ENCODE assay signal across 23 mouse cellular contexts in the genomic region with DNA sequence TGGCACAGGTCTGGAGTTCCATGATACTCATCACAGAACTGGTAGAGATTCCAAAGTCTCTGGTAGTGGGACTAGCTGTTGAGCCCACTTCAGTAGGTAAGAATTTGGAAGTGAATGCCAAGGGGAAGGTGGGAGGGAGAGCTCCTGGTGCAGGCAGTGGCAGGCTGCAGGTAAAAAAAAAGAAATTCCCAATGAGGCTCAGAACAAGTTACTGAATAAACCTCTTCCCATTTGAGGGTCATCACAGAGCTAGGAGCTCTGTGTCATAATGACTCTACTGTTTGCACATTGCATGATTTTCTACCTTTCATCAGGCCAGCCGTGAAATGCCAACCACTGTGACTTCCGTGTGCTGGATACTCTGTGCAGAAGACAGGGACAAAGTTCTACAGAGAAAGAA.
"Had no signal": no experiment of that assay in that cellular context is flagged by ENCODE, and none has a peak within 500 bp of the region (broad histone marks: within the 10 kb centered on the region; RNA-seq: fewer than 3 reads in every experiment).

No protein-coding gene starts in this region.

- H3K4me1 ChIP-seq: heart, embryonic 10.5 days; heart, embryonic 12.5 days; hindbrain, embryonic 13.5 days; hindbrain, embryonic 15.5 days; kidney, embryonic 15.5 days; limb, embryonic 13.5 days; limb, embryonic 15.5 days had no signal

- H3K27me3 ChIP-seq: heart, embryonic 12.5 days; hindbrain, embryonic 13.5 days; hindbrain, embryonic 15.5 days; kidney, embryonic 15.5 days; limb, embryonic 13.5 days; limb, embryonic 15.5 days had no signal

- H3K27ac ChIP-seq: heart, embryonic 10.5 days; hindbrain, embryonic 13.5 days; hindbrain, embryonic 15.5 days; hindbrain, postnatal 0 days; kidney, embryonic 15.5 days; kidney, postnatal 0 days; limb, embryonic 13.5 days; limb, embryonic 15.5 days had no signal

- H3K4me2 ChIP-seq: heart, embryonic 12.5 days; hindbrain, embryonic 13.5 days; hindbrain, embryonic 15.5 days; kidney, embryonic 15.5 days; limb, embryonic 13.5 days; limb, embryonic 15.5 days had no signal

- ATAC-seq: forebrain, postnatal 0 days; hindbrain, postnatal 0 days; intestine, embryonic 16.5 days had no signal

- H3K9me3 ChIP-seq: heart, embryonic 10.5 days; heart, embryonic 12.5 days; hindbrain, embryonic 13.5 days; hindbrain, embryonic 15.5 days; kidney, embryonic 15.5 days; limb, embryonic 13.5 days; limb, embryonic 15.5 days had no signal

- DNase-seq: forebrain, postnatal 0 days; gastrocnemius, postnatal 14 days; gastrocnemius, postnatal 36 days; heart, adult 18-20 months; heart, postnatal 10 days; kidney, adult 11 months; kidney, adult 2 months; kidney, adult 9 months; kidney, postnatal 14 days; kidney, postnatal 36 days; layer of hippocampus, adult 9-11 months; layer of hippocampus, postnatal 36 days; left cerebral cortex, postnatal 4 days had no signal

- H3K4me3 ChIP-seq: heart, embryonic 10.5 days; heart, embryonic 12.5 days; hindbrain, embryonic 13.5 days; hindbrain, embryonic 15.5 days; kidney, embryonic 15.5 days; limb, embryonic 13.5 days; limb, embryonic 15.5 days had no signal

- H3K36me3 ChIP-seq: heart, embryonic 10.5 days; heart, embryonic 12.5 days; hindbrain, embryonic 13.5 days; hindbrain, embryonic 15.5 days; limb, embryonic 13.5 days; limb, embryonic 15.5 days had no signal

- H3K9ac ChIP-seq: forebrain, postnatal 0 days; heart, embryonic 12.5 days; hindbrain, embryonic 13.5 days; hindbrain, embryonic 15.5 days; kidney, embryonic 15.5 days; limb, embryonic 13.5 days; limb, embryonic 15.5 days had no signal
